Mouse (Mus musculus) C2C12 (cell line): ENCODE results near the gene Adh1. TPM values are rescaled to one million over a fixed set of nuclear protein-coding genes. Genes with fewer than 3 reads are reported as not detected.

Source experiments
- H3K27me3 ChIP-seq: one replicate; pipeline ENCODE4 v1.6.1; 2011; ENCODE audit not compliant: control insufficient read depth, insufficient read depth, insufficient read length
- H3K36me3 ChIP-seq: one replicate; pipeline ENCODE4 v1.6.1; 2011; ENCODE audit not compliant: control insufficient read depth, insufficient read depth
- H3K4me3 ChIP-seq: one replicate; pipeline ENCODE4 v1.5.1; 2011; ENCODE audit warnings: mild to moderate bottlenecking, control low read depth; ENCODE audit not compliant: poor library complexity, insufficient read depth, severe bottlenecking
- H3K79me2 ChIP-seq: one replicate; pipeline ENCODE4 v1.6.1; 2011; ENCODE audit not compliant: control insufficient read depth, insufficient read depth
- H3K79me3 ChIP-seq: one replicate; pipeline ENCODE4 v1.6.1; 2011; ENCODE audit warnings: low read depth, control low read depth
- H3ac ChIP-seq: one replicate; pipeline ENCODE3; 2011; ENCODE audit warnings: low read depth; ENCODE audit not compliant: control insufficient read depth, insufficient read length
- CEBPB ChIP-seq: IDR thresholded peaks from one replicate; pipeline ENCODE4 v1.6.1; 2011; ENCODE audit warnings: low read depth, mild to moderate bottlenecking, control low read depth, moderate library complexity
- CTCF ChIP-seq: IDR thresholded peaks from one replicate; pipeline ENCODE4 v1.5.1; 2011; ENCODE audit not compliant: control insufficient read depth, insufficient read depth, insufficient read length
- FOSL1 ChIP-seq: IDR thresholded peaks from one replicate; pipeline ENCODE4 v1.8.0; 2011; ENCODE audit warnings: mild to moderate bottlenecking, low read length; ENCODE audit not compliant: poor library complexity, insufficient read depth, severe bottlenecking
- MAX ChIP-seq: IDR thresholded peaks from one replicate; pipeline ENCODE4 v1.6.1; 2011; ENCODE audit warnings: mild to moderate bottlenecking, control low read depth
- MYOD1 ChIP-seq: IDR thresholded peaks from one replicate; pipeline ENCODE4 v1.6.1; 2011; ENCODE audit warnings: low read depth; ENCODE audit not compliant: control insufficient read depth, insufficient read length
- MYOG ChIP-seq: IDR thresholded peaks from one replicate; pipeline ENCODE4 v1.6.1; 2011; ENCODE audit not compliant: control insufficient read depth, insufficient read length; ENCODE audit errors: extremely low read depth
- USF1 ChIP-seq: IDR thresholded peaks from one replicate; pipeline ENCODE4 v1.6.1; 2011; ENCODE audit warnings: low read depth, mild to moderate bottlenecking, control low read depth, moderate library complexity
- polyA plus RNA-seq: library from polyadenylated mRNA; unstranded; fragments of >200 nt; fragmentation: generic; extraction: Trizol; gene quantifications from one replicate; pipeline ENCODE4 v1.2.1, GENCODE M21; 2012; ENCODE audit warnings: missing spikeins

The Adh1 gene
- polyA plus RNA-seq, 1 experiment = 0.05 TPM

- H3ac ChIP-seq = no peak overlapping the region
- H3K79me3 ChIP-seq = no peaks in the 10 kb centered on the region
- TF ChIP-seq CEBPB (no peak), FOSL1 (no peak), MYOD1 (no peak), MYOG (no peak), MAX (no peak), USF1 (no peak), CTCF (no peak)
- H3K79me2 ChIP-seq = no peaks in the 10 kb centered on the region
- H3K27me3 ChIP-seq = peaks cover 3% of the 10 kb centered on the region
- H3K4me3 ChIP-seq = no peak overlapping the region
- H3K36me3 ChIP-seq = no peaks in the 10 kb centered on the region
These were observed 44.9 kb downstream of the Adh1 start for GRCm38 (mm10) chr3:138305486-138306289.

GRCm38 (mm10) chr3:138306290-138306683 lies 45.5 kb downstream of the Adh1 start:
- Histone ChIP-seq H3K79me2 (no peaks in the 10 kb centered on the region), H3ac (no peak overlapping the region), H3K4me3 (no peak overlapping the region), H3K27me3 (peaks cover 3% of the 10 kb centered on the region), H3K36me3 (no peaks in the 10 kb centered on the region), H3K79me3 (no peaks in the 10 kb centered on the region)
- no peak for TF ChIP-seq USF1
- TF ChIP-seq FOSL1 = no peak
- no peak for TF ChIP-seq CTCF
- TF ChIP-seq CEBPB = no peak
- no peak for TF ChIP-seq MYOD1
- TF ChIP-seq MAX = no peak
- TF ChIP-seq MYOG = no peak

- Histone ChIP-seq H3K79me2 (no peaks in the 10 kb centered on the region), H3K4me3 (no peak overlapping the region), H3K27me3 (peaks cover 3% of the 10 kb centered on the region), H3K36me3 (no peaks in the 10 kb centered on the region), H3ac (no peak overlapping the region), H3K79me3 (no peaks in the 10 kb centered on the region)
- TF ChIP-seq CTCF (no peak), CEBPB (no peak), MAX (no peak), USF1 (no peak), MYOG (no peak), MYOD1 (no peak), FOSL1 (no peak)
These were observed 49.1 kb downstream of the Adh1 start for GRCm38 (mm10) chr3:138309910-138310309.

GRCm38 (mm10) chr3:138311015-138311414 lies 50.2 kb downstream of the Adh1 start:
- no peak overlapping the region for H3K4me3 ChIP-seq
- H3K79me3 ChIP-seq = no peaks in the 10 kb centered on the region
- no peak overlapping the region for H3ac ChIP-seq
- H3K79me2 ChIP-seq = no peaks in the 10 kb centered on the region
- H3K36me3 ChIP-seq = no peaks in the 10 kb centered on the region
- peaks cover 3% of the 10 kb centered on the region for H3K27me3 ChIP-seq
- TF ChIP-seq MYOD1 (no peak), USF1 (no peak), CEBPB (no peak), MAX (no peak), FOSL1 (no peak), MYOG (no peak), CTCF (no peak)

- TF ChIP-seq MYOD1 (no peak), MYOG (no peak), USF1 (no peak), CEBPB (no peak), FOSL1 (no peak), MAX (no peak), CTCF (no peak)
- Histone ChIP-seq H3K79me2 (no peaks in the 10 kb centered on the region), H3ac (no peak within 1 kb of the TSS), H3K4me3 (no peak within 1 kb of the TSS), H3K27me3 (no peaks in the 10 kb centered on the region), H3K36me3 (no peaks in the 10 kb centered on the region), H3K79me3 (no peaks in the 10 kb centered on the region)
These were observed 52.2 kb downstream of the Adh1 start, which contains the start of gene Adh6a for GRCm38 (mm10) chr3:138312965-138313364. Gene Adh6a (plus strand): TSS chr3:138313286.
